In genomic region chr8:66698782-66699181, GRCm38 (mm10) we compare ENCODE assay signal across 14 mouse cellular contexts. TPM values are rescaled to one million over a fixed set of nuclear protein-coding genes. Genes with fewer than 3 reads are reported as not detected.
DNase-seq lines count a peak whose midpoint lies in the region; ATAC-seq and TF ChIP-seq lines count a peak whose summit lies in the region.
"Had no signal": no experiment of that assay in that cellular context is flagged by ENCODE, and none has a peak within 500 bp of the region (broad histone marks: within the 10 kb centered on the region; RNA-seq: fewer than 3 reads in every experiment).

No protein-coding gene starts in this region.

- TF ChIP-seq CTCF in liver, postnatal 0 days (IDR thresholded peaks at IDR 0.05; ENCODE audit: low read depth), result no peak

- TF ChIP-seq EP300 in liver, postnatal 0 days (IDR thresholded peaks at IDR 0.05; ENCODE audit: low read depth), result no peak

- H3K27ac ChIP-seq in heart, embryonic 14.5 days (replicated peaks in 1 of 2; ENCODE audit: control insufficient read depth in 1 of 2, insufficient read depth in 1 of 2, low read depth in 2 of 2, low read length in 2 of 2), result no peak overlapping the region
- H3K27ac ChIP-seq in liver, embryonic 12.5 days, result no peak overlapping the region
- H3K27ac ChIP-seq in liver, postnatal 0 days (ENCODE audit: low read depth), result no peak overlapping the region
- no peak overlapping the region for H3K27ac ChIP-seq in hindbrain, embryonic 16.5 days (ENCODE audit: low read depth, low read length)
- H3K27ac ChIP-seq: liver, embryonic 15.5 days had no signal

- no peaks in the 10 kb centered on the region for H3K9me3 ChIP-seq in heart, embryonic 14.5 days (ENCODE audit: control insufficient read depth, low read length)
- no peaks in the 10 kb centered on the region for H3K9me3 ChIP-seq in liver, embryonic 12.5 days (replicated peaks)
- no peaks in the 10 kb centered on the region for H3K9me3 ChIP-seq in liver, postnatal 0 days (ENCODE audit: low read length)
- no peaks in the 10 kb centered on the region for H3K9me3 ChIP-seq in hindbrain, embryonic 16.5 days (ENCODE audit: control insufficient read depth, low read length)
- H3K9me3 ChIP-seq: liver, embryonic 15.5 days had no signal

- no peak for ATAC-seq in heart, embryonic 14.5 days (ENCODE audit: insufficient number of reproducible peaks, insufficient read depth, low FRiP score, low read depth)
- ATAC-seq in liver, embryonic 12.5 days, result no peak
- no peak for ATAC-seq in liver, postnatal 0 days
- ATAC-seq in hindbrain, embryonic 16.5 days, result no peak

- no peak for DNase-seq in heart, adult 11 months
- DNase-seq in liver, postnatal 0 days, result no peak
- peak; percentile 33 for DNase-seq in telencephalon, adult 2 months (ENCODE audit: low read depth, low spot score)
- no peak for DNase-seq in testis, postnatal 10 days (ENCODE audit: low spot score)
- DNase-seq: adrenal gland, adult 2 months; gastrocnemius, postnatal 36 days; kidney, adult 11 months; left cerebral cortex, postnatal 4 days; right cerebral cortex, postnatal 14 days; thymus, postnatal 36 days had no signal

- H3K27me3 ChIP-seq in heart, embryonic 14.5 days (ENCODE audit: control insufficient read depth, insufficient read depth, low read length), result peaks cover 23% of the 10 kb centered on the region
- H3K27me3 ChIP-seq in liver, embryonic 12.5 days (replicated peaks), result peaks cover 28% of the 10 kb centered on the region
- H3K27me3 ChIP-seq in liver, postnatal 0 days (ENCODE audit: insufficient read depth, low read length), result peaks cover 19% of the 10 kb centered on the region
- H3K27me3 ChIP-seq in hindbrain, embryonic 16.5 days (replicated peaks; ENCODE audit: control insufficient read depth, insufficient read depth, low read length), result peaks cover 3% of the 10 kb centered on the region; the same call in 1 of the 2 replicates

- H3K4me2 ChIP-seq in heart, embryonic 14.5 days (ENCODE audit: low read length), result peak overlapping the region; percentile 91
- H3K4me2 ChIP-seq in liver, embryonic 12.5 days, result 0 out of 2 replicates have a peak overlapping the region, but pooled peaks have one; percentile 3
- no peak overlapping the region for H3K4me2 ChIP-seq in liver, postnatal 0 days (ENCODE audit: low read depth, low read length)
- peak overlapping the region; percentile 62 for H3K4me2 ChIP-seq in hindbrain, embryonic 16.5 days (ENCODE audit: low read length)
- H3K4me2 ChIP-seq: liver, embryonic 15.5 days had no signal

- no peaks in the 10 kb centered on the region for H3K36me3 ChIP-seq in heart, embryonic 14.5 days (ENCODE audit: control insufficient read depth, insufficient read depth, low read length)
- no peaks in the 10 kb centered on the region for H3K36me3 ChIP-seq in liver, embryonic 12.5 days
- H3K36me3 ChIP-seq in liver, postnatal 0 days (replicated peaks; ENCODE audit: insufficient read depth, low read length), result no peaks in the 10 kb centered on the region
- H3K36me3 ChIP-seq in hindbrain, embryonic 16.5 days (ENCODE audit: control insufficient read depth, insufficient read depth, low read length), result no peaks in the 10 kb centered on the region
- H3K36me3 ChIP-seq: liver, embryonic 15.5 days had no signal

- H3K4me3 ChIP-seq in heart, embryonic 14.5 days (ENCODE audit: control insufficient read depth in 1 of 2, insufficient read depth in 1 of 2, low read depth in 1 of 2, low read length in 2 of 2), result peak overlapping the region in 1 of 2 experiments; percentile 50; a peak in 1 of 4 replicates
- H3K4me3 ChIP-seq in liver, embryonic 12.5 days, result no peak overlapping the region
- H3K4me3 ChIP-seq in liver, postnatal 0 days (ENCODE audit: low read depth, low read length), result no peak overlapping the region
- H3K4me3 ChIP-seq in hindbrain, embryonic 16.5 days (ENCODE audit: low read length), result peak overlapping the region; percentile 54
- H3K4me3 ChIP-seq: liver, embryonic 15.5 days had no signal

- peaks cover 2 to 4% of the 10 kb centered on the region in 2 experiments; a peak in 3 of 4 replicates for H3K4me1 ChIP-seq in heart, embryonic 14.5 days (ENCODE audit: control insufficient read depth in 2 of 2, insufficient read depth in 2 of 2, low read length in 2 of 2)
- H3K4me1 ChIP-seq in liver, embryonic 12.5 days, result no peaks in the 10 kb centered on the region
- no peaks in the 10 kb centered on the region for H3K4me1 ChIP-seq in liver, postnatal 0 days (ENCODE audit: insufficient read depth)
- H3K4me1 ChIP-seq in hindbrain, embryonic 16.5 days (ENCODE audit: control insufficient read depth, insufficient read depth, low read depth, low read length), result peaks cover 4% of the 10 kb centered on the region
- H3K4me1 ChIP-seq: liver, embryonic 15.5 days had no signal

- H3K9ac ChIP-seq in heart, embryonic 14.5 days (ENCODE audit: low read length), result no peak overlapping the region
- no peak overlapping the region for H3K9ac ChIP-seq in liver, embryonic 12.5 days
- no peak overlapping the region for H3K9ac ChIP-seq in liver, postnatal 0 days (replicated peaks)
- no peak overlapping the region for H3K9ac ChIP-seq in hindbrain, embryonic 16.5 days (ENCODE audit: low read depth, low read length)
- H3K9ac ChIP-seq: liver, embryonic 15.5 days had no signal

- WGBS in heart, embryonic 14.5 days, result 52% methylated on average over 7 of the region's 7 CpGs
- WGBS in liver, embryonic 12.5 days (ENCODE audit: insufficient replicate concordance), result 44% methylated on average over 7 of the region's 7 CpGs
- 54% methylated on average over 7 of the region's 7 CpGs for WGBS in liver, postnatal 0 days (ENCODE audit: insufficient replicate concordance)
- 70% methylated on average over 7 of the region's 7 CpGs for WGBS in hindbrain, embryonic 16.5 days

RNA-seq across cellular contexts. Expression of gene Npy1r, which starts 1.8 kb away (rescaled TPM):
- polyA plus RNA-seq in heart, embryonic 14.5 days (2014; fragmentation: Nextera tagmentation; extraction: Ambion mirVana), result 2.4 and 3.1 TPM in 2 replicates
- 0.22 and 0.25 TPM in 2 replicates for polyA plus RNA-seq in liver, embryonic 12.5 days (2016; fragmentation: Nextera tagmentation; extraction: Ambion mirVana)
- polyA plus RNA-seq in liver, postnatal 0 days (2015; fragmentation: Nextera tagmentation; extraction: Ambion mirVana), result 0.04 TPM in 1 of 2 replicates, not detected in the other
- 9.1 and 10.2 TPM in 2 replicates for polyA plus RNA-seq in hindbrain, embryonic 16.5 days (2015; fragmentation: Nextera tagmentation; extraction: Ambion mirVana)
- polyA plus RNA-seq: liver, embryonic 15.5 days had no signal

RNA-seq across cellular contexts. Expression of gene Npy5r, which starts 10.9 kb away (rescaled TPM):
- not detected in 2 replicates for polyA plus RNA-seq in heart, embryonic 14.5 days (2014; fragmentation: Nextera tagmentation; extraction: Ambion mirVana)
- not detected in 2 replicates for polyA plus RNA-seq in liver, embryonic 12.5 days (2016; fragmentation: Nextera tagmentation; extraction: Ambion mirVana)
- not detected in 2 replicates for polyA plus RNA-seq in liver, postnatal 0 days (2015; fragmentation: Nextera tagmentation; extraction: Ambion mirVana)
- 2.4 and 3.1 TPM in 2 replicates for polyA plus RNA-seq in hindbrain, embryonic 16.5 days (2015; fragmentation: Nextera tagmentation; extraction: Ambion mirVana)
- polyA plus RNA-seq: liver, embryonic 15.5 days had no signal
